Mouse (Mus musculus): ENCODE measurements at regions not wholly inside any gene's neighbourhood (a gene's known extent, or its start where the extent isn't known, plus 50 kb on each side); places are given as distances from the start of the nearest gene placed in this dataset.

- TF ChIP-seq CTCF (IDR thresholded peaks at IDR 0.05; ENCODE audit: low read depth) (no peak), EP300 (IDR thresholded peaks at IDR 0.05; ENCODE audit: low read depth) (no peak)
Observed at GRCm38 (mm10) chr5:149353039-149353655, 58.4 kb upstream of the Medag start.
